Mouse (Mus musculus) cerebellum, postnatal 25 days (tissue): ENCODE measurements around the gene Hilpda.

Experiments
- DNase-seq, 2 experiments: peaks; one replicate each; pipeline ENCODE4 v3.0.0; 2021; ENCODE audit warnings: mixed read lengths in 2 of 2

Gene Hilpda

GRCm38 (mm10) chr6:29278513-29279267 is 6.4 kb downstream of the Hilpda start:
- DNase-seq, result peak; percentile 18 to 47

GRCm38 (mm10) chr6:29279293-29279692 is 7.0 kb downstream of the Hilpda start, which contains the start of gene Fam71f2:
TSS of gene Fam71f2 (plus strand) at chr6:29279593.
- DNase-seq, result no peak

GRCm38 (mm10) chr6:29280671-29281070 is 8.4 kb downstream of the Hilpda start:
- no peak for DNase-seq

- no peak for DNase-seq
Measured at GRCm38 (mm10) chr6:29286870-29287269, 14.6 kb downstream of the Hilpda start.

GRCm38 (mm10) chr6:29287481-29287880 is 15.2 kb downstream of the Hilpda start:
- DNase-seq, result no peak

- no peak for DNase-seq
Measured at GRCm38 (mm10) chr6:29287944-29288343, 15.7 kb downstream of the Hilpda start.

- no peak for DNase-seq
Measured at GRCm38 (mm10) chr6:29288651-29289050, 16.4 kb downstream of the Hilpda start.

- no peak for DNase-seq
Measured at GRCm38 (mm10) chr6:29299112-29299511, 26.8 kb downstream of the Hilpda start.

GRCm38 (mm10) chr6:29303251-29303650 is 31.0 kb downstream of the Hilpda start:
- DNase-seq, result peak in 1 of 2 experiments; percentile 22

GRCm38 (mm10) chr6:29303726-29304125 is 31.4 kb downstream of the Hilpda start:
- no peak for DNase-seq

GRCm38 (mm10) chr6:29305462-29305861 is 33.2 kb downstream of the Hilpda start:
- no peak for DNase-seq

- no peak for DNase-seq
Measured at GRCm38 (mm10) chr6:29308846-29309605, 36.7 kb downstream of the Hilpda start.

GRCm38 (mm10) chr6:29313690-29314202 is 41.5 kb downstream of the Hilpda start:
- no peak for DNase-seq

- DNase-seq, result no peak
Measured at GRCm38 (mm10) chr6:29317286-29317685, 45.0 kb downstream of the Hilpda start.

- DNase-seq, result no peak
Measured at GRCm38 (mm10) chr6:29317941-29318340, 45.7 kb downstream of the Hilpda start.

GRCm38 (mm10) chr6:29318879-29319278 is 46.6 kb downstream of the Hilpda start, which contains the start of gene Fam71f1:
TSS of gene Fam71f1 (plus strand) at chr6:29319140.
- DNase-seq, result peak in 1 of 2 experiments; percentile 9

GRCm38 (mm10) chr6:29321586-29321985 is 49.3 kb downstream of the Hilpda start:
- DNase-seq, result no peak

- no peak for DNase-seq
Measured at GRCm38 (mm10) chr6:29322147-29322546, 49.9 kb downstream of the Hilpda start.

GRCm38 (mm10) chr6:29322735-29323134 is 50.4 kb downstream of the Hilpda start:
- no peak for DNase-seq
